Mouse (Mus musculus): Measurements from ENCODE around the gene Creb3l1. TPM values are rescaled to one million over a fixed set of nuclear protein-coding genes. Genes with fewer than 3 reads are reported as not detected.

Creb3l1 gene
- polyA plus RNA-seq, 2 experiments = 0.66 to 0.84 TPM

GRCm38 (mm10) chr2:92055101-92055813 is 31.0 kb upstream of the Creb3l1 start:
- ATAC-seq (ENCODE audit: insufficient read depth) (peak; percentile 75), DNase-seq (ENCODE audit: low read depth in 3 of 3, low spot score in 3 of 3) (peak; percentile 59 to 71 (median 59))
- Histone ChIP-seq H3K9me3 (ENCODE audit: control insufficient read depth, low read length) (no peaks in the 10 kb centered on the region), H3K4me3 (ENCODE audit: insufficient read depth in 1 of 2, low read depth in 2 of 2, low read length in 2 of 2) (peak overlapping the region; percentile 29 to 51), H3K9ac (replicated peaks) (peak overlapping the region; percentile 15; the same call in 1 of the 2 replicates), H3K4me2 (ENCODE audit: low read depth) (peak overlapping the region; percentile 64), H3K4me1 (replicated peaks; ENCODE audit: control insufficient read depth in 2 of 2, insufficient read depth in 2 of 2, low read length in 1 of 2) (peaks cover 4 to 13% of the 10 kb centered on the region in 2 experiments), H3K27me3 (ENCODE audit: control insufficient read depth, insufficient read depth, low read length) (peaks cover 31% of the 10 kb centered on the region), H3K27ac (no peak overlapping the region), H3K36me3 (replicated peaks; ENCODE audit: control insufficient read depth, insufficient read depth, low read depth) (no peaks in the 10 kb centered on the region)
- peak; percentile 61 for TF ChIP-seq EP300 (IDR thresholded peaks at IDR 0.05; ENCODE audit: low read depth)
- TF ChIP-seq CTCF (IDR thresholded peaks at IDR 0.05; ENCODE audit: low read depth) = no peak
- 4% methylated on average over 38 of the region's 38 CpGs for WGBS (ENCODE audit: insufficient replicate concordance)

- TF ChIP-seq EP300 (IDR thresholded peaks at IDR 0.05; ENCODE audit: low read depth) = no peak
- no peak for TF ChIP-seq CTCF (IDR thresholded peaks at IDR 0.05; ENCODE audit: low read depth)
- Histone ChIP-seq H3K4me3 (ENCODE audit: insufficient read depth in 1 of 2, low read depth in 2 of 2, low read length in 2 of 2) (no peak overlapping the region), H3K36me3 (replicated peaks; ENCODE audit: control insufficient read depth, insufficient read depth, low read depth) (no peaks in the 10 kb centered on the region), H3K4me1 (replicated peaks; ENCODE audit: control insufficient read depth in 2 of 2, insufficient read depth in 2 of 2, low read length in 1 of 2) (peaks cover 4 to 9% of the 10 kb centered on the region in 2 experiments), H3K27me3 (ENCODE audit: control insufficient read depth, insufficient read depth, low read length) (peaks cover 6% of the 10 kb centered on the region), H3K27ac (no peak overlapping the region), H3K9ac (replicated peaks) (no peak overlapping the region), H3K9me3 (ENCODE audit: control insufficient read depth, low read length) (no peaks in the 10 kb centered on the region), H3K4me2 (ENCODE audit: low read depth) (no peak overlapping the region)
- DNase-seq (ENCODE audit: low read depth in 3 of 3, low spot score in 3 of 3) (no peak), ATAC-seq (ENCODE audit: insufficient read depth) (no peak)
- 31% methylated on average over 2 of the region's 2 CpGs for WGBS (ENCODE audit: insufficient replicate concordance)
Measured at GRCm38 (mm10) chr2:92052754-92053153, 28.5 kb upstream of the Creb3l1 start.

- TF ChIP-seq EP300 (IDR thresholded peaks at IDR 0.05; ENCODE audit: low read depth) (no peak), CTCF (IDR thresholded peaks at IDR 0.05; ENCODE audit: low read depth) (no peak)
- peaks cover 4 to 9% of the 10 kb centered on the region in 2 experiments for H3K4me1 ChIP-seq (replicated peaks; ENCODE audit: control insufficient read depth in 2 of 2, insufficient read depth in 2 of 2, low read length in 1 of 2)
- H3K27me3 ChIP-seq (ENCODE audit: control insufficient read depth, insufficient read depth, low read length) = peaks cover 6% of the 10 kb centered on the region
- no peaks in the 10 kb centered on the region for H3K36me3 ChIP-seq (replicated peaks; ENCODE audit: control insufficient read depth, insufficient read depth, low read depth)
- H3K9me3 ChIP-seq (ENCODE audit: control insufficient read depth, low read length) = no peaks in the 10 kb centered on the region
- H3K9ac ChIP-seq (replicated peaks) = no peak overlapping the region
- DNase-seq (ENCODE audit: low read depth in 3 of 3, low spot score in 3 of 3) (no peak), ATAC-seq (ENCODE audit: insufficient read depth) (no peak)
- H3K27ac ChIP-seq = no peak overlapping the region
- 64% methylated on average over 8 of the region's 8 CpGs for WGBS (ENCODE audit: insufficient replicate concordance)
- H3K4me3 ChIP-seq (ENCODE audit: insufficient read depth in 1 of 2, low read depth in 2 of 2, low read length in 2 of 2) = no peak overlapping the region
- H3K4me2 ChIP-seq (ENCODE audit: low read depth) = no peak overlapping the region
Measured at GRCm38 (mm10) chr2:92052188-92052587, 27.9 kb upstream of the Creb3l1 start.

GRCm38 (mm10) chr2:92048034-92048690 is 23.9 kb upstream of the Creb3l1 start:
- TF ChIP-seq EP300 (IDR thresholded peaks at IDR 0.05; ENCODE audit: low read depth) = no peak
- no peak for TF ChIP-seq CTCF (IDR thresholded peaks at IDR 0.05; ENCODE audit: low read depth)
- H3K36me3 ChIP-seq (replicated peaks; ENCODE audit: control insufficient read depth, insufficient read depth, low read depth) = no peaks in the 10 kb centered on the region
- H3K27ac ChIP-seq = no peak overlapping the region
- H3K4me3 ChIP-seq (ENCODE audit: insufficient read depth in 1 of 2, low read depth in 2 of 2, low read length in 2 of 2) = no peak overlapping the region
- H3K4me2 ChIP-seq (ENCODE audit: low read depth) = no peak overlapping the region
- no peaks in the 10 kb centered on the region for H3K9me3 ChIP-seq (ENCODE audit: control insufficient read depth, low read length)
- H3K4me1 ChIP-seq (replicated peaks; ENCODE audit: control insufficient read depth in 2 of 2, insufficient read depth in 2 of 2, low read length in 1 of 2) = no peaks in the 10 kb centered on the region
- H3K9ac ChIP-seq (replicated peaks) = no peak overlapping the region
- no peak for ATAC-seq (ENCODE audit: insufficient read depth)
- 56% methylated on average over 9 of the region's 9 CpGs for WGBS (ENCODE audit: insufficient replicate concordance)
- H3K27me3 ChIP-seq (ENCODE audit: control insufficient read depth, insufficient read depth, low read length) = no peaks in the 10 kb centered on the region; the same call in 1 of the 2 replicates
- DNase-seq (ENCODE audit: low read depth in 3 of 3, low spot score in 3 of 3) = no peak

- Histone ChIP-seq H3K4me3 (ENCODE audit: insufficient read depth in 1 of 2, low read depth in 2 of 2, low read length in 2 of 2) (no peak overlapping the region), H3K4me2 (ENCODE audit: low read depth) (no peak overlapping the region), H3K4me1 (replicated peaks; ENCODE audit: control insufficient read depth in 2 of 2, insufficient read depth in 2 of 2, low read length in 1 of 2) (no peaks in the 10 kb centered on the region), H3K36me3 (replicated peaks; ENCODE audit: control insufficient read depth, insufficient read depth, low read depth) (no peaks in the 10 kb centered on the region), H3K27me3 (ENCODE audit: control insufficient read depth, insufficient read depth, low read length) (no peaks in the 10 kb centered on the region; the same call in 1 of the 2 replicates), H3K9me3 (ENCODE audit: control insufficient read depth, low read length) (no peaks in the 10 kb centered on the region), H3K27ac (no peak overlapping the region), H3K9ac (replicated peaks) (no peak overlapping the region)
- no peak for TF ChIP-seq CTCF (IDR thresholded peaks at IDR 0.05; ENCODE audit: low read depth)
- TF ChIP-seq EP300 (IDR thresholded peaks at IDR 0.05; ENCODE audit: low read depth) = no peak
- peak; percentile 47; the same call in 1 of the 2 replicates for ATAC-seq (ENCODE audit: insufficient read depth)
- DNase-seq (ENCODE audit: low read depth in 3 of 3, low spot score in 3 of 3) = no peak
- WGBS (ENCODE audit: insufficient replicate concordance) = 26% methylated on average over 4 of the region's 4 CpGs
Measured at GRCm38 (mm10) chr2:92047601-92048000, 23.3 kb upstream of the Creb3l1 start.

Data from liver, embryonic 14.5 days (tissue).